Mouse (Mus musculus) testis, adult 2 months (tissue): Measurements from ENCODE around the gene Bik. TPM values are rescaled to one million over a fixed set of nuclear protein-coding genes. Genes with fewer than 3 reads are reported as not detected.
"Not testable (repeated sequence)": the region's sequence is repeated elsewhere in the genome, so short reads cannot be mapped to it uniquely, and the experiment has no call there.

Experiments used
- H3K27ac ChIP-seq: fragments of 200-500 bp; 2 replicates; pipeline ENCODE4 v1.5.1; 2012; ENCODE audit warnings: low read depth, low read length; ENCODE audit not compliant: control insufficient read depth, insufficient read depth
- H3K27me3 ChIP-seq: fragments of 200-500 bp; 2 replicates; pipeline ENCODE4 v1.6.1; 2012; ENCODE audit warnings: mild to moderate bottlenecking, low read length, moderate library complexity; ENCODE audit not compliant: control insufficient read depth, insufficient read depth
- H3K36me3 ChIP-seq: fragments of 200-500 bp; 2 replicates; pipeline ENCODE4 v1.6.1; 2012; ENCODE audit warnings: mild to moderate bottlenecking, low read length; ENCODE audit not compliant: control insufficient read depth, insufficient read depth
- H3K4me1 ChIP-seq: fragments of 200-500 bp; 2 replicates; pipeline ENCODE4 v1.6.1; 2012; ENCODE audit warnings: low read length; ENCODE audit not compliant: control insufficient read depth, insufficient read depth
- H3K4me3 ChIP-seq: fragments of 200-500 bp; 2 replicates; pipeline ENCODE4 v1.5.1; 2012; ENCODE audit warnings: low read depth, mild to moderate bottlenecking, low read length, moderate library complexity, mixed read lengths; ENCODE audit not compliant: control insufficient read depth
- CTCF ChIP-seq: fragments of 200-500 bp; IDR thresholded peaks from 2 replicates; pipeline ENCODE4 v1.5.1; 2012; ENCODE audit warnings: low read depth, mild to moderate bottlenecking, inconsistent platforms, low read length, moderate library complexity; ENCODE audit not compliant: control insufficient read depth, insufficient read depth, insufficient replicate concordance
- POLR2A ChIP-seq: fragments of 200-500 bp; IDR thresholded peaks from 2 replicates; pipeline ENCODE4 v1.6.1; 2012; ENCODE audit warnings: low read depth, mild to moderate bottlenecking, inconsistent platforms, low read length, moderate library complexity; ENCODE audit not compliant: control insufficient read depth
- polyA plus RNA-seq: library from polyadenylated mRNA; depleted of rRNA; stranded (reverse); fragments of >200 nt; gene quantifications from 2 replicates; pipeline ENCODE4 v1.2.3, GENCODE M21; 2012

Bik gene
- polyA plus RNA-seq, 1 experiment = 11.0 TPM

- Histone ChIP-seq H3K27me3 (no peaks in the 10 kb centered on the region), H3K36me3 (no peaks in the 10 kb centered on the region; the same call in 1 of the 2 replicates), H3K27ac (no peak overlapping the region), H3K4me3 (no peak overlapping the region), H3K4me1 (peaks cover 13% of the 10 kb centered on the region)
- TF ChIP-seq POLR2A (no peak), CTCF (peak; percentile 2; the same call in 1 of the 2 replicates)
Measured at GRCm38 (mm10) chr15:83497299-83497698, 29.4 kb upstream of the Bik start.

DNA sequence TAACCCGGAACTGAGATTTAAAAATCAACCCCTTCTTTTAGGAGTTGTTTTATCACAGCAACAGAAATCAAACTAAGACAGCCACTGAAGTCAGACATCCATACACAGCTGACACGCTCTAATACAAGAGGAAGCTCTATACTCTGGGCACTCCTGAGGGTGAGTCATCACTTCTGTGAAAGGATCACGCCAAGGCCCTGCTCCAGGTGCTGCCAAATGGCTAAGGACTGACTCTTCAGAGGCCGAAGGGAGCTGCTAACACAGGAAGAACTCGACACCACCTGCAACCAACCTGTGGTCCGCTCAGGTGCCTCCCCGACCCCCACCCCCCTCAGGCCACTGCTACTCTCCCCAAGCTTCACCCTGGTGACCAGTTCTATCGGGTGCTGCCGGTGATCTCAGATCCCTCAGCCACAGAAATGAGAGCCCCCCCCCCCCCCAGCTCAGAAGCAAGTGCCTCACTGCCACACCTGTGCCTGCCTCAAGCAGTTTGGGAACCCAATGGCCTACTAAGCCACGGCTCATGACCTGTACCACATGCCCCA is 27.4 kb upstream of the Bik start:
- Histone ChIP-seq H3K4me1 (peaks cover 13% of the 10 kb centered on the region), H3K36me3 (no peaks in the 10 kb centered on the region; the same call in 1 of the 2 replicates), H3K4me3 (no peak overlapping the region), H3K27me3 (no peaks in the 10 kb centered on the region), H3K27ac (no peak overlapping the region)
- no peak for TF ChIP-seq CTCF
- TF ChIP-seq POLR2A = no peak

GRCm38 (mm10) chr15:83500352-83500751 is 26.3 kb upstream of the Bik start:
- no peak overlapping the region for H3K4me3 ChIP-seq
- peaks cover 12% of the 10 kb centered on the region for H3K4me1 ChIP-seq
- no peaks in the 10 kb centered on the region for H3K27me3 ChIP-seq
- H3K36me3 ChIP-seq = no peaks in the 10 kb centered on the region; the same call in 1 of the 2 replicates
- no peak overlapping the region for H3K27ac ChIP-seq
- peak; percentile 69; the same call in 1 of the 2 replicates for TF ChIP-seq CTCF
- TF ChIP-seq POLR2A = no peak

DNA sequence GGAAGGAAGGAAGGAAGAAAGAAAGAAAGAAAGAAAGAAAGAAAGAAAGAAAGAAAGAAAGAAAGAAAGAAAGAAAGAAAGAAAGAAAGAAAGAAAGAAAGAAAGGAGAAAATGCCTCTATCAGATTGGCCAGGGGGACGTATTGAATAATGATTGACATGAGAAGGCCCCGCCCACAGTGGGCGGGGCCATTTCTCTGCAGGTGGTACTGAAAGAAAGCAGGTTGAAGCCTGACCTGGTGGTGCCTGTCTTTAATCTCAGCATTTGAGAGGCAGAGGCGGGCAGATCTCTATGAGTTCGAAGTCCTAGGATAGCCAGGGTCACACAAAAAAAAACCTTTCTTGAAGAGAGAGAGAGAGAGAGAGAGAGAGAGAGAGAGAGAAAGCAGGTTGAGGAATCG is 25.2 kb upstream of the Bik start:
- H3K36me3 ChIP-seq, H3K4me3 ChIP-seq, H3K4me1 ChIP-seq, H3K27me3 ChIP-seq, H3K27ac ChIP-seq: not testable (repeated sequence)

- Histone ChIP-seq H3K4me1 (peaks cover 10% of the 10 kb centered on the region), H3K4me3 (peak overlapping the region; percentile 90), H3K27ac (peak overlapping the region; percentile 69; the same call in 1 of the 2 replicates), H3K36me3 (no peaks in the 10 kb centered on the region), H3K27me3 (no peaks in the 10 kb centered on the region)
- no peak for TF ChIP-seq POLR2A
- TF ChIP-seq CTCF = peak; percentile 26; the same call in 1 of the 2 replicates
Measured at GRCm38 (mm10) chr15:83509950-83510804, 16.5 kb upstream of the Bik start.

DNA sequence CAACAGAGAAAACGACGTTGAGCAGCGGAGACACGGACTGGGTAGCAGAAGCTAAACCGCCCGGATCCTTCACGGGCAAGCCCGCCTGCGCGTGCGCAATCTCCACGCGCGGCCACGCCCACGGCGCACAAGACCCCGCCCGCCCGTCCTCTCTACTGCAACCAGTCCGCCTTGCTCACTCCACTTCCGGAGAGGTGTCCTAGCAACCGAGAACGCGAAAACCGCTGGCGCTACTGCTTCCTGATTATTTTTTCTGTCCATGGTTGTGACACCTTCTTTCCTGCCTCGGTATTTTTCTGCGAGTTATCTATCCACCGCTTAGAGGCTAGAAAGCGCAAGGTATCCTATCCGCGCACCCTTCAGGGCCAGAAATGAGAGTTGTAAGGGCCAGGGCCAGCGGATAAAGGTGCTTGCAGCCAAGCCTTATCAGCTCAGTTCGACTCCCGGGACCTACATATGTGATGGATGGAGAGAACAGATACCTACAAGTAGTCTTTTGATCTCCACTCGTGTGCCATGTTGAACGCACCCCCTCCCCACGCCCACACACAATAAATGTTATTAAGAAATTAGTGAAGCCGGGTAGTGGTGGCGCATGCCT is 15.8 kb upstream of the Bik start, which contains the start of gene Ttll1:
Gene Ttll1 (minus strand): TSS at position 89 of the 601 bp plus-strand sequence.
- no peaks in the 10 kb centered on the region for H3K36me3 ChIP-seq
- TF ChIP-seq CTCF (no peak), POLR2A (peak; percentile 79)
- no peaks in the 10 kb centered on the region for H3K27me3 ChIP-seq
- peaks cover 10% of the 10 kb centered on the region for H3K4me1 ChIP-seq
- H3K27ac ChIP-seq = peak within 1 kb of the TSS; percentile 69
- H3K4me3 ChIP-seq = peak within 1 kb of the TSS; percentile 90

GRCm38 (mm10) chr15:83512489-83513281 is 14.0 kb upstream of the Bik start:
- peaks cover 10% of the 10 kb centered on the region for H3K4me1 ChIP-seq
- no peaks in the 10 kb centered on the region for H3K36me3 ChIP-seq
- TF ChIP-seq POLR2A = no peak
- no peak for TF ChIP-seq CTCF
- no peak overlapping the region for H3K4me3 ChIP-seq
- no peaks in the 10 kb centered on the region for H3K27me3 ChIP-seq
- H3K27ac ChIP-seq = no peak overlapping the region
